Mouse (Mus musculus): ENCODE measurements at regions not wholly inside any gene's neighbourhood (a gene's known extent, or its start where the extent isn't known, plus 50 kb on each side); places are given as distances from the start of the nearest gene placed in this dataset.
A peak's percentile ranks its signal among the peaks of the same experiment; 100 is the strongest.

DNA sequence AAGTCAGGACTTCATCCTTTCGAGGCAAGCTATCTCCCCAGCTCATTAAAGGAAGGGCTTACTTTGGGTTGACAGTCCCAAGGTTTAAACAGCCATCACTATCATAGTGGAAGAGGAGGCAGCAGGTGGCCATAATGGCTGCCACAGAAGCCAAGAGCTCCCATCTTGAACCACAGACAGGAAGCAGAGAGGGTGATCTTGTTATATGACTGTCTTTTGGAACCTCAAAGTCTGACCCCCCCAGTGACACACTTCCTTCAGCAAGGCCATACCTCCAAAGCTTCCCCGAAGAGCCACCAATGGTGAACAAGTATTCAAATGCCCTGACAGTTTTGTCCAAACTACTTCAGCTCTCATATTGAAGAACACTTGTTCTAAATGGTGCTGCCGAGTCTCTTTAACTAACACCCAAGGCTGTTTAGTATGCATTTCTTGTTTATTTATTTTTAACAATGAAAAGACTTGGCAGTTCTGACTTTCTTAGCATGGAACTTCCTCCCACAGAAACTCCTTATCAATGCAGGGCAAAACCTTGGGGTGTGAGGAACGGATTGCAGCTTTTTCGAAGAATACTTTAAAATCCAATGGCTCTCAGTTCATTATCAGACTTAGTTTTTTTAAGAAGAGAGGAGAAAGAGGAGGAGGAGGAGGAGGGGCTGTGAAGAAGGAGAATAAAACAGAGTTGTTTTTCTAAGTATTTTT is 79.8 kb upstream of the Tnik start:
- ATAC-seq (ENCODE audit: low FRiP score): no peak
- Histone ChIP-seq H3K4me1 (peaks cover 14% of the 10 kb centered on the region), H3K4me3 (replicated peaks) (no peak overlapping the region), H3K36me3 (replicated peaks) (no peaks in the 10 kb centered on the region), H3K27ac (no peak overlapping the region), H3K9me3 (no peaks in the 10 kb centered on the region), H3K9ac (no peak overlapping the region), H3K4me2 (no peak overlapping the region), H3K27me3 (no peaks in the 10 kb centered on the region)
- 81% methylated on average over 5 of the region's 5 CpGs for WGBS

DNA sequence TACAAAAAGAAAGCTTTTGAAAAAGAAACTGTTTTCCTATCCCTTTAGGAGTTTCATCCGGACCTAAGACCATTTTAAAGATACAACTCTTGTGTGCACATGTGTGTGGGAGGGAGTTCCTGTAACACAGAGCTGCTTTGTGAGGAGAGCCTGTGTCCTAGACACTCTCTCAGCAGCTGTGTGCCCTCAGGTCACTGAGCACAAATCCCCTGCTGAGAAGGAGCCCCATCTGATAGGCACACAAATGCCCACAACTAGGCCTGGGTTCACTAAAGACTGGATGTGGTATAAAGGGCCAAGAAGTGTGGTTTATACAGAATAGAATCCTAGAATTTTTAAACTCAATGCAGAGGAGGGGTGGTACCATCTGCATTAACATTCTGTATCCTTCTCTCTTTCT is 77.5 kb upstream of the Tnik start:
- H3K9me3 ChIP-seq: no peaks in the 10 kb centered on the region
- 25% methylated on average over 1 of the region's 1 CpGs for WGBS
- no peak overlapping the region for H3K4me2 ChIP-seq
- no peak overlapping the region for H3K9ac ChIP-seq
- H3K36me3 ChIP-seq (replicated peaks): no peaks in the 10 kb centered on the region
- no peak overlapping the region for H3K4me3 ChIP-seq (replicated peaks)
- peaks cover 14% of the 10 kb centered on the region for H3K4me1 ChIP-seq
- H3K27me3 ChIP-seq: no peaks in the 10 kb centered on the region
- no peak for ATAC-seq (ENCODE audit: low FRiP score)
- H3K27ac ChIP-seq: 0 out of 2 replicates have a peak overlapping the region, but pooled peaks have one; percentile 25

DNA sequence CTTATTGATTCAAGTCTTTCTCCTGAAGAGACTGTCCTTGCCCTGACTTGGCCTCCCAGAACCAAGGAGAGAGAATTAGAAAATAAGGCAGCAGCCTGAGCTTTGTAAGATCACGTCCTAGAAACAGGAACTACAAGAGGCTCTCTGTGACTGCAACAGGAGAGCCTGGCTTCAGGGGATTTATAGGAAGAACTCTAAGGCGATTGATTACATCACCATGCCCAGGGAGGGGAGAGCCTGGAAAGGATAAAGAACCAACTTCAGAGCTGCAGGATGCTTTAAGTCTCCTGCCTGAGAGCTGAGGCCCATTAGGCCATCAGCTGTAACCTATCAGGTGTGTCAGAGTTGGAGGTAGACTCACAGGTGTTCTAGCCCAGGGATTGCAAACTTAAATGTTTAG is 77.1 kb upstream of the Tnik start:
- Histone ChIP-seq H3K4me2 (no peak overlapping the region), H3K36me3 (replicated peaks) (no peaks in the 10 kb centered on the region), H3K27me3 (no peaks in the 10 kb centered on the region), H3K4me3 (replicated peaks) (no peak overlapping the region), H3K4me1 (peaks cover 14% of the 10 kb centered on the region), H3K9me3 (no peaks in the 10 kb centered on the region), H3K9ac (no peak overlapping the region), H3K27ac (0 out of 2 replicates have a peak overlapping the region, but pooled peaks have one; percentile 25)
- WGBS: 14% methylated on average over 2 of the region's 2 CpGs
- no peak for ATAC-seq (ENCODE audit: low FRiP score)

DNA sequence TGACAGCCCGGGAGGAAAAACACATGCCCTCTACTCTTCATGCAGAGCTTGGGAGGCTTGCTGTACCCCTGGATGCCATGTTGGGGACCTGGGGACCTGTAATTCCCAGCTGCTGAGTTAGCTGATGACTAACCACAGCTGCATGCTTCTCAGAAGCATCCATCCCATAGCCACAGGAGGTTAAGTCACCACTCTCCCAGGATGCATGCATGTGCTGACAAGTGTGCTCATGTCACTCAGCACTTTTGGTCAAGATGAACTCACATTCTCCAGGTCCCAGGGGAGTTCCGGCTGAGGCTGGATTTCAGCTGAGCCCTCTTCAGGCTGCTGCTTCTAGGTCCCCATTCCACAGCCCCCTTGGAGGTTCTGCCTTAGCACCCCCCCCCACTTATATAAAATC is 73.6 kb upstream of the Tnik start:
- ATAC-seq (ENCODE audit: low FRiP score): no peak
- Histone ChIP-seq H3K4me1 (peaks cover 10% of the 10 kb centered on the region), H3K27ac (no peak overlapping the region), H3K4me2 (no peak overlapping the region), H3K36me3 (replicated peaks) (no peaks in the 10 kb centered on the region), H3K27me3 (no peaks in the 10 kb centered on the region), H3K4me3 (replicated peaks) (no peak overlapping the region), H3K9ac (no peak overlapping the region), H3K9me3 (no peaks in the 10 kb centered on the region)
- 96% methylated on average over 2 of the region's 2 CpGs for WGBS

DNA sequence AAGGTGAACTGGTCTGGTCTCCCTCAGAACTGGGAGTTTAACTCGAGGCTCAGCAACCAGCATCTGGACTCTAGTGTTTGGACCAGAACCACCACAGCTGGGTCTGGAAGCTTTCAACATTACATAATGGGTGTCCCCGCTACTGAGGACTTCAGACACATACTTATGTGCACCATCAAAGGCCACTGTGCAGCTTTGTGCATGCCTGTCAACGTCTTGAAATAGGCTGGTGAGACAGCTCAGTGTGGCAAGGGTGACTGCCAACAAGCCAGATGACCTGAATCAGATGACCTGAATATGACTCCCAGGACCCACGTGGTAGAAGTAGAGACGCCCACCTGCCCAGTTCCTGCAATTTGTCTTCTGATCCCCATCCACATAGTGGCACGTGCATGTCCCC is 72.8 kb upstream of the Tnik start:
- Histone ChIP-seq H3K9ac (no peak overlapping the region), H3K27me3 (no peaks in the 10 kb centered on the region), H3K36me3 (replicated peaks) (no peaks in the 10 kb centered on the region), H3K9me3 (no peaks in the 10 kb centered on the region), H3K4me3 (replicated peaks) (no peak overlapping the region), H3K27ac (no peak overlapping the region), H3K4me1 (peaks cover 8% of the 10 kb centered on the region), H3K4me2 (no peak overlapping the region)
- WGBS: 88% methylated on average over 6 of the region's 6 CpGs
- no peak for ATAC-seq (ENCODE audit: low FRiP score)

DNA sequence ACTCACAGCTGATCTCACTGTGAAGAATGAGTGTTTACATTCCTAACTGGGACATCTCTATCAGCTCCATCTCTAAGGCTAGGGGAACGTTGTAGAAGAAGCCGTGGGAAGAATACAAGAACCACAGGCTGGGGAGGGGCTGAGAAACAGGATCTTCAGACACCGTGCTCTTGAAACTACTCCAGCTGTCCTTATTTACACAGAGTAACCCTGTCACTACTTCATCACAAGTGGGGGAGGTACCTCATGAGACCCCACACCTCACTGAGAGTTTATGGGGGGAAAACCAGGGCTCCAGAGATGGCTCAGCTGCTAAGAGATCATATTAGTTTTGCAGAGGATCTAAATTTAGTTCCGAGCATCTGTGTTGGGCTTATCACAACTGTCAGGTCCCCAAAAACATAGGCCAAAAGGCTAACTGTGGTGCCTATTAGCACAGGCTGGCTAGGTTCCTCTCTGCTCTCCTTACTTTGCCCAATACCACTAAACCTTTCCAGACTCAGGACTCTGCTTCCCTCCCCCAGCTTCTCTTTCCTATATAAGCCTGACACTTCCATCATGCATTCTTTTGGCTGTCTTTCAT is 68.5 kb upstream of the Tnik start:
- no peak overlapping the region for H3K4me3 ChIP-seq (replicated peaks)
- ATAC-seq (ENCODE audit: low FRiP score): no peak
- H3K9ac ChIP-seq: no peak overlapping the region
- no peak overlapping the region for H3K27ac ChIP-seq
- 79% methylated on average over 4 of the region's 4 CpGs for WGBS
- H3K27me3 ChIP-seq: no peaks in the 10 kb centered on the region
- no peak overlapping the region for H3K4me2 ChIP-seq
- no peaks in the 10 kb centered on the region for H3K9me3 ChIP-seq
- H3K4me1 ChIP-seq: no peaks in the 10 kb centered on the region
- no peaks in the 10 kb centered on the region for H3K36me3 ChIP-seq (replicated peaks)

DNA sequence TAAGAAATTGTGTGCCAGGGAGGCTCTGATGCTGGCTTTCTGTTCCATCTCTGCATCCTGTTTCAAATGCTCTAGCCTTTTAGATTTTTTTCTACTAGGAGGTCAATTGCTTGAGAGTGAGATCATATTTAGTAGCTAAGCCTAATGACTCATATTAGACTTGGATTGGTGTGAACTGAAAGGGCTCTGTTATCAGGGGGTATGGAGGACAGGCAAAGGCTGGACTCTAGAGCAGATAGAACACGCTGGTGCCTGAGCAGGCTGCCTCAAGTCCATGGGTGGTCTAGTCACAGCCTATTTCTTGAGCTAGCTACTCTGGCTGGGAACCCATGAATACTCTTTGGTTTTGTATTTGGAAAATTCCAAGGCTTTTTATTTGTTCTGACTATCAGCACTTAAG is 66.2 kb upstream of the Tnik start:
- Histone ChIP-seq H3K36me3 (replicated peaks) (no peaks in the 10 kb centered on the region), H3K27ac (no peak overlapping the region), H3K4me1 (no peaks in the 10 kb centered on the region), H3K27me3 (no peaks in the 10 kb centered on the region), H3K9ac (no peak overlapping the region), H3K4me3 (replicated peaks) (no peak overlapping the region), H3K9me3 (no peaks in the 10 kb centered on the region), H3K4me2 (no peak overlapping the region)
- WGBS: 83% methylated on average over 1 of the region's 1 CpGs
- no peak for ATAC-seq (ENCODE audit: low FRiP score)

DNA sequence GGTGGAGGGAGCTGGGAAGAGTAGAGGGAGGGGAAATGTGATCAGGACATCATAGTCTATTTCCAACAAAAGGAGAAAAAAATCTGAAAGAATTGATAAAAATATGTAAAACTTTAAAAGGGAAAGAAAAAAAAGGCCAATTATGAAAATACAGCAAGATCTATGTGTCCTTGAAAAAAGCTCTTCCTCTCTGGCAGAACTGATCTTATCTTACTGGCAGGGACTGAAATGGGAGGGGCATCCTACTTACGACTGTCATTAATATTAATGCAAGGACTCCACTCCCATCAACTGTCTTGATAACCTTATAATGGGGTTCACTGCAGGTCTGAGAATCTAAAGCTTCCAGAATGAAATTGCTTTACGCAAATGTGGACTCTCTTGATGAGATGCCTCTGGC is 53.7 kb upstream of the Tnik start:
- Histone ChIP-seq H3K4me2 (no peak overlapping the region), H3K4me3 (replicated peaks) (no peak overlapping the region), H3K9ac (no peak overlapping the region), H3K27ac (no peak overlapping the region), H3K4me1 (no peaks in the 10 kb centered on the region), H3K27me3 (no peaks in the 10 kb centered on the region), H3K36me3 (replicated peaks) (no peaks in the 10 kb centered on the region), H3K9me3 (no peaks in the 10 kb centered on the region)
- WGBS: 86% methylated on average over 2 of the region's 2 CpGs
- no peak for ATAC-seq (ENCODE audit: low FRiP score)

DNA sequence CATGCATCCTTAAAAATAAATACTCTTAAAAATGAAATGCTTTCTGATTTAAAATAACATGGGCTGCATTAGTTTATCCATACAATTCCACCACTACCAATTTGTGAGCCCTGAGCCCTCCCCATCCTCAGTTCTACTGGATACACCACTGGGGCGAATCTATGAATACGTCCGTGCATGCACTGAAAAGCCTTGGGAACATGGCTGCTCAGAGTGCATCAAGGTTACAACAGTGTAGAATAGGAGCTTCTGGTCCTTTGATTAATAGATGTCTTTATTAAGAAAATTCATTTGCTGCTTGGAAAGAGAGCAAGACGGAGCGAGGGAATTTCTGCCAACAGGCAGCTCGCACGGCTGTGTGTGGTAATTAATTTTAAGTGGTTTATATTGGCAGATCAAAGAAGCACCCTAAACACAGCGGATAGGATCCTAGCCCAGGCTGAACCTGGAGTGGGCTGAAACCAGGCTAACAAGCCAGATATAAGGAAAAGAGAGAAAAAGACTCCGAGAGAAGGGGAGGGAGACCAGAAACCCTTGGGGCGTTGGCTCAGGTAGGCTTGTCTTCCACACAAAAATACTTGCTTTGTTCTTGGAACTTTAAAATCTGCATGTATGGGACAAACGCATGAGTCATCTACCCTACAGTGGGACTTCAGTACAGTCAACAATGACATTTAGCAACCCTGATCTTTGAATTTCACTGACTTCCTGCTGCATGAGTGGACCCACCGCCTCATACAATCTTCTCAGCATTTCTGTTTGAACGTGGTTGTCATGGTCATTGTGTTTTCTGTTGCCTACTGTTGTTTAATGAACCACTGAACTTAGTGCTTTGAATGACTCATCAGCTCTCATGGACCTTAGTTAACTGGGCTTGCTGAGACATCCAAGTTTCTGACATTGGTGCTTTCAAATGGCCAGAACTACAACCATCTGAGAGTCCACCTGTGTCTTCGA is 51.9 kb upstream of the Tnik start:
- H3K4me2 ChIP-seq: no peak overlapping the region

More for the DNA sequence above, 51.9 kb upstream of the Tnik start:
- Histone ChIP-seq H3K36me3 (replicated peaks) (no peaks in the 10 kb centered on the region), H3K4me3 (replicated peaks) (no peak overlapping the region), H3K27me3 (no peaks in the 10 kb centered on the region), H3K9ac (no peak overlapping the region), H3K4me1 (no peaks in the 10 kb centered on the region), H3K9me3 (no peaks in the 10 kb centered on the region), H3K27ac (no peak overlapping the region)
- ATAC-seq (ENCODE audit: low FRiP score): no peak
- 81% methylated on average over 14 of the region's 14 CpGs for WGBS

All from forebrain, embryonic 12.5 days (tissue).